Mouse (Mus musculus) c-Kit-negative CD71-positive TER-119-positive erythroid progenitor cells, embryonic 14.5 days (primary cell): ENCODE results near the gene Lrrc52.
A peak's percentile ranks its signal among the peaks of the same experiment; 100 is the strongest.

Experiments
- DNase-seq: peaks from one replicate; pipeline ENCODE4 v3.0.0-alpha.2; 2013; ENCODE audit warnings: low read depth, low spot score

The Lrrc52 gene

GRCm38 (mm10) chr1:167436186-167436975 is 30.2 kb downstream of the Lrrc52 start:
- DNase-seq, result no peak

GRCm38 (mm10) chr1:167434931-167435330 is 31.6 kb downstream of the Lrrc52 start:
- no peak for DNase-seq

- no peak for DNase-seq
These were observed 35.5 kb downstream of the Lrrc52 start for GRCm38 (mm10) chr1:167430976-167431676.

- DNase-seq, result no peak
These were observed 39.9 kb downstream of the Lrrc52 start for GRCm38 (mm10) chr1:167426681-167427080.

- no peak for DNase-seq
These were observed 41.0 kb downstream of the Lrrc52 start for GRCm38 (mm10) chr1:167425572-167425971.

GRCm38 (mm10) chr1:167422501-167423240 is 43.9 kb downstream of the Lrrc52 start:
- no peak for DNase-seq

GRCm38 (mm10) chr1:167414846-167415245 is 51.7 kb downstream of the Lrrc52 start:
- DNase-seq, result peak; percentile 47

GRCm38 (mm10) chr1:167411991-167412715 is 54.4 kb downstream of the Lrrc52 start:
- no peak for DNase-seq

- DNase-seq, result no peak
These were observed 57.0 kb downstream of the Lrrc52 start for GRCm38 (mm10) chr1:167409601-167410000.

- DNase-seq, result no peak
These were observed 61.3 kb downstream of the Lrrc52 start for GRCm38 (mm10) chr1:167405237-167405636.
